Mouse (Mus musculus) midbrain, embryonic 10.5 days (tissue): ENCODE data around the gene Heatr3. TPM values are rescaled to one million over a fixed set of nuclear protein-coding genes. Genes with fewer than 3 reads are reported as not detected.

Experiments
- DNase-seq: peaks from one replicate; pipeline ENCODE4 v3.0.0-alpha.2; 2017; ENCODE audit warnings: low spot score
- H3K27ac ChIP-seq: fragments of 300-500 bp; sonication (generic); replicated peaks from 2 replicates; pipeline ENCODE4 v1.5.1; 2016; ENCODE audit warnings: mild to moderate bottlenecking
- H3K27me3 ChIP-seq: fragments of 300-500 bp; sonication (generic); 2 replicates; pipeline ENCODE4 v1.6.1; 2016; ENCODE audit warnings: low read depth, mild to moderate bottlenecking; ENCODE audit not compliant: poor library complexity, severe bottlenecking
- H3K36me3 ChIP-seq: fragments of 300-500 bp; sonication (generic); 2 replicates; pipeline ENCODE4 v1.6.1; 2016; ENCODE audit warnings: mild to moderate bottlenecking, moderate library complexity
- H3K4me1 ChIP-seq: fragments of 300-500 bp; sonication (generic); 2 replicates; pipeline ENCODE4 v1.6.1; 2016
- H3K4me3 ChIP-seq: fragments of 300-500 bp; sonication (generic); 2 replicates; pipeline ENCODE4 v1.5.1; 2016; ENCODE audit warnings: mild to moderate bottlenecking, moderate library complexity
- H3K9me3 ChIP-seq: fragments of 300-500 bp; sonication (generic); replicated peaks from 2 replicates; pipeline ENCODE4 v1.6.1; 2016; ENCODE audit warnings: mild to moderate bottlenecking
- WGBS: fragments of 180-500 bp; shearing (Covaris S2); methylation state at CpG from one replicate; pipeline ENCODE4 v1.1.7; 2016; 5-methylcytosine and 5-hydroxymethylcytosine counted together
- polyA plus RNA-seq: library from polyadenylated mRNA; unstranded; fragments of >200 nt; fragmentation: Nextera tagmentation; extraction: Ambion mirVana; gene quantifications from 2 replicates; pipeline ENCODE4 v1.2.1, GENCODE M21; 2016

Heatr3 gene
- polyA plus RNA-seq, 1 experiment from 2014 or later = 48.4 TPM

- Histone ChIP-seq H3K4me3 (no peak overlapping the region), H3K9me3 (no peaks in the 10 kb centered on the region), H3K27ac (no peak overlapping the region), H3K27me3 (no peaks in the 10 kb centered on the region), H3K36me3 (peaks cover 63% of the 10 kb centered on the region), H3K4me1 (peaks cover 14% of the 10 kb centered on the region)
- 97% methylated on average over 3 of the region's 3 CpGs for WGBS
- DNase-seq = no peak
Measured at GRCm38 (mm10) chr8:88141629-88142028, 4.0 kb downstream of the Heatr3 start.

- Histone ChIP-seq H3K36me3 (peaks cover 84% of the 10 kb centered on the region), H3K27ac (no peak overlapping the region), H3K27me3 (no peaks in the 10 kb centered on the region), H3K4me1 (peaks cover 4% of the 10 kb centered on the region; the same call in 1 of the 2 replicates), H3K4me3 (no peak overlapping the region), H3K9me3 (no peaks in the 10 kb centered on the region)
- WGBS = 93% methylated on average over 5 of the region's 5 CpGs
- no peak for DNase-seq
Measured at GRCm38 (mm10) chr8:88144041-88144440, 6.4 kb downstream of the Heatr3 start.

- no peak for DNase-seq
- Histone ChIP-seq H3K4me3 (no peak overlapping the region), H3K27me3 (no peaks in the 10 kb centered on the region), H3K36me3 (peaks cover 94% of the 10 kb centered on the region), H3K27ac (no peak overlapping the region), H3K9me3 (no peaks in the 10 kb centered on the region), H3K4me1 (no peaks in the 10 kb centered on the region)
- 98% methylated on average over 6 of the region's 6 CpGs for WGBS
Measured at GRCm38 (mm10) chr8:88150910-88151371, 13.3 kb downstream of the Heatr3 start.

GRCm38 (mm10) chr8:88160237-88160995 is 22.8 kb downstream of the Heatr3 start:
- DNase-seq = no peak
- H3K27me3 ChIP-seq = no peaks in the 10 kb centered on the region
- peaks cover 95% of the 10 kb centered on the region for H3K36me3 ChIP-seq
- no peak overlapping the region for H3K27ac ChIP-seq
- H3K9me3 ChIP-seq = no peaks in the 10 kb centered on the region
- WGBS = 92% methylated on average over 10 of the region's 10 CpGs
- H3K4me1 ChIP-seq = no peaks in the 10 kb centered on the region
- no peak overlapping the region for H3K4me3 ChIP-seq

- DNase-seq = peak; percentile 66
- Histone ChIP-seq H3K4me3 (no peak overlapping the region), H3K36me3 (peaks cover 94% of the 10 kb centered on the region), H3K9me3 (no peaks in the 10 kb centered on the region), H3K27me3 (no peaks in the 10 kb centered on the region), H3K4me1 (no peaks in the 10 kb centered on the region), H3K27ac (no peak overlapping the region)
- WGBS = 77% methylated on average over 5 of the region's 5 CpGs
Measured at GRCm38 (mm10) chr8:88161439-88161838, 23.8 kb downstream of the Heatr3 start.

- no peak overlapping the region for H3K4me3 ChIP-seq
- H3K27ac ChIP-seq = no peak overlapping the region
- no peaks in the 10 kb centered on the region for H3K9me3 ChIP-seq
- no peaks in the 10 kb centered on the region for H3K4me1 ChIP-seq
- peaks cover 33% of the 10 kb centered on the region for H3K36me3 ChIP-seq
- H3K27me3 ChIP-seq = no peaks in the 10 kb centered on the region
- DNase-seq = no peak
- WGBS = 90% methylated on average over 7 of the region's 7 CpGs
Measured at GRCm38 (mm10) chr8:88175264-88175663, 37.6 kb downstream of the Heatr3 start.

GRCm38 (mm10) chr8:88177291-88177690 is 39.6 kb downstream of the Heatr3 start:
- Histone ChIP-seq H3K36me3 (peaks cover 15% of the 10 kb centered on the region), H3K9me3 (no peaks in the 10 kb centered on the region), H3K4me3 (no peak overlapping the region), H3K27me3 (no peaks in the 10 kb centered on the region), H3K27ac (no peak overlapping the region), H3K4me1 (no peaks in the 10 kb centered on the region)
- 92% methylated on average over 8 of the region's 8 CpGs for WGBS
- DNase-seq = no peak

GRCm38 (mm10) chr8:88183121-88183520 is 45.5 kb downstream of the Heatr3 start:
- Histone ChIP-seq H3K9me3 (no peaks in the 10 kb centered on the region), H3K4me1 (no peaks in the 10 kb centered on the region), H3K27me3 (no peaks in the 10 kb centered on the region), H3K4me3 (no peak overlapping the region), H3K36me3 (no peaks in the 10 kb centered on the region), H3K27ac (no peak overlapping the region)
- 84% methylated on average over 2 of the region's 2 CpGs for WGBS
- no peak for DNase-seq

- DNase-seq = no peak
- Histone ChIP-seq H3K9me3 (no peaks in the 10 kb centered on the region), H3K27ac (no peak overlapping the region), H3K36me3 (no peaks in the 10 kb centered on the region), H3K4me3 (no peak overlapping the region), H3K4me1 (no peaks in the 10 kb centered on the region), H3K27me3 (no peaks in the 10 kb centered on the region)
- WGBS = 91% methylated on average over 1 of the region's 1 CpGs
Measured at GRCm38 (mm10) chr8:88184914-88185313, 47.3 kb downstream of the Heatr3 start.

GRCm38 (mm10) chr8:88185716-88186115 is 48.1 kb downstream of the Heatr3 start:
- Histone ChIP-seq H3K27me3 (no peaks in the 10 kb centered on the region), H3K36me3 (no peaks in the 10 kb centered on the region), H3K9me3 (no peaks in the 10 kb centered on the region), H3K4me1 (no peaks in the 10 kb centered on the region), H3K27ac (no peak overlapping the region), H3K4me3 (no peak overlapping the region)
- DNase-seq = no peak
- 77% methylated on average over 6 of the region's 6 CpGs for whole genome bisulfite sequencing

- Histone ChIP-seq H3K36me3 (no peaks in the 10 kb centered on the region), H3K27me3 (no peaks in the 10 kb centered on the region), H3K4me1 (peaks cover 30% of the 10 kb centered on the region), H3K4me3 (no peak overlapping the region), H3K9me3 (no peaks in the 10 kb centered on the region), H3K27ac (no peak overlapping the region)
- no peak for DNase-seq
- 63% methylated on average over 3 of the region's 3 CpGs for WGBS
Measured at GRCm38 (mm10) chr8:88197328-88197727, 59.7 kb downstream of the Heatr3 start.

- Histone ChIP-seq H3K9me3 (no peaks in the 10 kb centered on the region), H3K4me3 (peak overlapping the region; percentile 96), H3K36me3 (peaks cover 12% of the 10 kb centered on the region), H3K27me3 (no peaks in the 10 kb centered on the region), H3K4me1 (peaks cover 43% of the 10 kb centered on the region), H3K27ac (peak overlapping the region; percentile 97)
- WGBS = 0% methylated on average over 10 of the region's 10 CpGs
- DNase-seq = no peak
Measured at GRCm38 (mm10) chr8:88198551-88198944, 60.9 kb downstream of the Heatr3 start.

GRCm38 (mm10) chr8:88198945-88199571 is 61.4 kb downstream of the Heatr3 start, which contains the start of gene Tent4b:
Gene Tent4b, plus strand, starts transcription at chr8:88199213.
- Histone ChIP-seq H3K4me1 (peaks cover 48% of the 10 kb centered on the region), H3K4me3 (peak within 1 kb of the TSS; percentile 96), H3K27ac (peak within 1 kb of the TSS; percentile 97), H3K9me3 (no peaks in the 10 kb centered on the region), H3K27me3 (no peaks in the 10 kb centered on the region), H3K36me3 (peaks cover 14% of the 10 kb centered on the region)
- under 1% methylated on average over 85 of the region's 97 CpGs for WGBS
- DNase-seq = peak; percentile 92
